ENCODE assay signal across 11 mouse cellular contexts in genomic region chr19:20836055-20836845, GRCm38 (mm10).
DNase-seq lines count a peak whose midpoint lies in the region; ATAC-seq and TF ChIP-seq lines count a peak whose summit lies in the region.
"Had no signal": no experiment of that assay in that cellular context is flagged by ENCODE, and none has a peak within 500 bp of the region (broad histone marks: within the 10 kb centered on the region; RNA-seq: fewer than 3 reads in every experiment).

No protein-coding gene starts in this region.

- no peak for TF ChIP-seq POLR2A in kidney, adult 2 months (IDR thresholded peaks at IDR 0.05; ENCODE audit: low read depth, low read length)
- TF ChIP-seq POLR2A in brain, embryonic 14.5 days (IDR thresholded peaks at IDR 0.05; ENCODE audit: borderline replicate concordance, extremely low read depth, insufficient read depth, insufficient read length, poor library complexity, severe bottlenecking) = no peak

- no peaks in the 10 kb centered on the region for H3K36me3 ChIP-seq in kidney, adult 2 months (ENCODE audit: control insufficient read depth, insufficient read depth, low read length)
- H3K36me3 ChIP-seq in kidney, embryonic 14.5 days (ENCODE audit: control insufficient read depth, insufficient read depth, low read length) = no peaks in the 10 kb centered on the region
- H3K36me3 ChIP-seq in midbrain, postnatal 0 days (ENCODE audit: insufficient read depth, low read length) = no peaks in the 10 kb centered on the region
- H3K36me3 ChIP-seq: neural tube, embryonic 12.5 days had no signal

- ATAC-seq in kidney, embryonic 14.5 days (ENCODE audit: low FRiP score, low TSS enrichment) = no peak
- no peak for ATAC-seq in midbrain, postnatal 0 days (ENCODE audit: low FRiP score)
- ATAC-seq: forebrain, embryonic 13.5 days; hindbrain, postnatal 0 days had no signal

- no peaks in the 10 kb centered on the region for H3K9me3 ChIP-seq in kidney, embryonic 14.5 days (ENCODE audit: control insufficient read depth, low read length)
- H3K9me3 ChIP-seq in midbrain, postnatal 0 days (ENCODE audit: low read length) = no peaks in the 10 kb centered on the region
- H3K9me3 ChIP-seq: forebrain, embryonic 13.5 days; neural tube, embryonic 12.5 days had no signal

- H3K27ac ChIP-seq in kidney, adult 2 months (ENCODE audit: insufficient read depth, low read depth, low read length) = no peak overlapping the region
- no peak overlapping the region for H3K27ac ChIP-seq in kidney, embryonic 14.5 days (ENCODE audit: low read depth, low read length)
- H3K27ac ChIP-seq in midbrain, postnatal 0 days (ENCODE audit: low read depth, low read length) = no peak overlapping the region
- H3K27ac ChIP-seq: forebrain, embryonic 13.5 days; hindbrain, postnatal 0 days; neural tube, embryonic 12.5 days had no signal

- WGBS in kidney, adult 2 months = 60% methylated on average over 9 of the region's 9 CpGs
- 68% methylated on average over 9 of the region's 9 CpGs for WGBS in kidney, embryonic 14.5 days
- 69% methylated on average over 9 of the region's 9 CpGs for WGBS in midbrain, postnatal 0 days

- no peak overlapping the region for H3K4me2 ChIP-seq in kidney, embryonic 14.5 days (replicated peaks; ENCODE audit: low read depth, low read length)
- no peak overlapping the region for H3K4me2 ChIP-seq in midbrain, postnatal 0 days (ENCODE audit: low read depth, low read length, poor library complexity, severe bottlenecking)
- H3K4me2 ChIP-seq: forebrain, embryonic 13.5 days; neural tube, embryonic 12.5 days had no signal

- no peak for TF ChIP-seq CTCF in kidney, adult 2 months (conservative IDR thresholded peaks at IDR 0.05; ENCODE audit: insufficient read depth, insufficient read length, low read depth, low read length)
- no peak for TF ChIP-seq CTCF in brain, embryonic 14.5 days (IDR thresholded peaks at IDR 0.05; ENCODE audit: borderline replicate concordance, extremely low read depth, insufficient read depth, insufficient read length)
- no peak for TF ChIP-seq CTCF in midbrain, postnatal 0 days (IDR thresholded peaks at IDR 0.05)

- H3K27me3 ChIP-seq in kidney, adult 2 months (replicated peaks; ENCODE audit: control insufficient read depth, insufficient read depth, low read length) = no peaks in the 10 kb centered on the region
- no peaks in the 10 kb centered on the region for H3K27me3 ChIP-seq in kidney, embryonic 14.5 days (ENCODE audit: control insufficient read depth, insufficient read depth, low read length)
- no peaks in the 10 kb centered on the region for H3K27me3 ChIP-seq in midbrain, postnatal 0 days (ENCODE audit: insufficient read depth, low read length)
- H3K27me3 ChIP-seq: forebrain, embryonic 13.5 days; neural tube, embryonic 12.5 days had no signal

- DNase-seq in kidney, adult 2 months = peak; percentile 14
- peak; percentile 5 for DNase-seq in brain, embryonic 14.5 days (ENCODE audit: low read depth)
- peak; percentile 2 for DNase-seq in forelimb bud, embryonic 11.5 days (ENCODE audit: low read depth, low spot score)
- peak; percentile 1 to 36 for DNase-seq in kidney, postnatal 25 days
- no peak for DNase-seq in midbrain, postnatal 0 days (ENCODE audit: low spot score)
- DNase-seq in ovary, postnatal 10 days (ENCODE audit: low spot score) = no peak
- DNase-seq: cerebellum, adult 9-11 months had no signal

- H3K4me1 ChIP-seq in kidney, adult 2 months (ENCODE audit: control insufficient read depth, insufficient read depth, low read length) = no peaks in the 10 kb centered on the region
- no peaks in the 10 kb centered on the region for H3K4me1 ChIP-seq in kidney, embryonic 14.5 days (ENCODE audit: control insufficient read depth, insufficient read depth, low read length)
- no peaks in the 10 kb centered on the region for H3K4me1 ChIP-seq in midbrain, postnatal 0 days (ENCODE audit: insufficient read depth, low read length)

- H3K9ac ChIP-seq in kidney, embryonic 14.5 days (ENCODE audit: low read depth, low read length) = no peak overlapping the region
- no peak overlapping the region for H3K9ac ChIP-seq in midbrain, postnatal 0 days (replicated peaks; ENCODE audit: low read length, poor library complexity, severe bottlenecking)
- H3K9ac ChIP-seq: forebrain, embryonic 13.5 days; neural tube, embryonic 12.5 days had no signal

- H3K4me3 ChIP-seq in kidney, adult 2 months (ENCODE audit: insufficient read depth, low read depth, low read length) = no peak overlapping the region
- no peak overlapping the region for H3K4me3 ChIP-seq in kidney, embryonic 14.5 days (ENCODE audit: low read length)
- no peak overlapping the region for H3K4me3 ChIP-seq in midbrain, postnatal 0 days (ENCODE audit: low read depth, low read length)
- H3K4me3 ChIP-seq: forebrain, embryonic 13.5 days; neural tube, embryonic 12.5 days had no signal

Comparison
In these comparisons a context has a peak if more than half of its experiments do, and no peak if none do; other contexts are left out.
1. DNase-seq: peak in kidney, adult 2 months (single experiment), brain, embryonic 14.5 days (single experiment), forelimb bud, embryonic 11.5 days (single experiment) and kidney, postnatal 25 days (2 of 2); none in midbrain, postnatal 0 days (single experiment) and ovary, postnatal 10 days (single experiment).